Comparison of ENCODE assay signal across 16 mouse cellular contexts in the genomic region with DNA sequence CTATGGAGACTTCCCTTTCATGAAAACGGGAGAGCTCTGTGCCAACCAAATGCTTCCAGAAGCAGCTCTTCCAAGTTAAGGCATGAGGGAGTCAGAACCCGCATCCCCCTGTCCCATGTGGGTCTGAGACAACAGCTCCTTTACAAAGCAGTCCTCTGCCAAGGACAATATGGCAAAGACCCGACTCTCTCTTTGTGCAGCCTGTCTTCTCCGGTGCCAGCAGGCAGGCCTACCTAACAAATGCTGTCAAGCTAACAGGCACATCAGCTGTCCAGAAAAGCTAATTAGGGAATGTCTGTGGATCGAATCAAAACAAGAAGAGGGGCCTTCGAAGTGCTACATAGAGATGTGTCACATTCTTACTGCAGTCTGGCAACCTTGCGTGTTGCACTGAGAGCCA.
DNase-seq lines count a peak whose midpoint lies in the region; ATAC-seq lines count a peak whose summit lies in the region.
"Had no signal": no experiment of that assay in that cellular context is flagged by ENCODE, and none has a peak within 500 bp of the region (broad histone marks: within the 10 kb centered on the region; RNA-seq: fewer than 3 reads in every experiment).

No protein-coding gene starts in this region.

- H3K9me3 ChIP-seq in neural tube, embryonic 13.5 days = no peaks in the 10 kb centered on the region
- H3K9me3 ChIP-seq: lung, embryonic 15.5 days had no signal

- peaks cover 95% of the 10 kb centered on the region for H3K36me3 ChIP-seq in neural tube, embryonic 13.5 days

- H3K4me1 ChIP-seq in neural tube, embryonic 13.5 days (replicated peaks) = peaks cover 21% of the 10 kb centered on the region
- H3K4me1 ChIP-seq: lung, embryonic 15.5 days; megakaryocyte, embryonic 14.5 days had no signal

- H3K27me3 ChIP-seq in neural tube, embryonic 13.5 days = no peaks in the 10 kb centered on the region
- H3K27me3 ChIP-seq: lung, embryonic 15.5 days; megakaryocyte, embryonic 14.5 days; Patski had no signal

- WGBS in neural tube, embryonic 13.5 days = 78% methylated on average over 7 of the region's 7 CpGs

- H3K27ac ChIP-seq in neural tube, embryonic 13.5 days (replicated peaks) = 0 out of 2 replicates have a peak overlapping the region, but pooled peaks have one; percentile 23
- H3K27ac ChIP-seq: lung, embryonic 15.5 days; stomach, postnatal 0 days had no signal

- no peak overlapping the region for H3K4me3 ChIP-seq in neural tube, embryonic 13.5 days
- H3K4me3 ChIP-seq: erythroblast, embryonic 14.5 days; lung, embryonic 15.5 days; megakaryocyte, embryonic 14.5 days had no signal

- H3K4me2 ChIP-seq in neural tube, embryonic 13.5 days = no peak overlapping the region
- H3K4me2 ChIP-seq: lung, embryonic 15.5 days had no signal

- no peak overlapping the region for H3K9ac ChIP-seq in neural tube, embryonic 13.5 days
- H3K9ac ChIP-seq: lung, embryonic 15.5 days had no signal

- peak; percentile 71 to 78 for DNase-seq in cerebellum, postnatal 10 days
- no peak for DNase-seq in cerebellum, postnatal 36 days
- DNase-seq in neural tube, embryonic 10.5 days (ENCODE audit: extremely low spot score, low spot score) = no peak
- DNase-seq in layer of hippocampus, adult 9-10 months (ENCODE audit: low spot score) = peak; percentile 43
- DNase-seq in telencephalon, adult 2 months (ENCODE audit: low read depth, low spot score) = peak; percentile 24
- no peak for DNase-seq in liver
- DNase-seq in lung, postnatal 14 days = no peak
- DNase-seq: cerebellum, adult 9-10 months; heart, postnatal 36 days; kidney, adult 8-10 months had no signal

- no peak for ATAC-seq in neural tube, embryonic 13.5 days (ENCODE audit: low read depth)
- ATAC-seq: Patski had no signal

Comparison
In these comparisons a context has a peak if more than half of its experiments do, and no peak if none do; other contexts are left out.
1. DNase-seq: peak in cerebellum, postnatal 10 days (2 of 2), layer of hippocampus, adult 9-10 months (single experiment) and telencephalon, adult 2 months (single experiment); none in cerebellum, postnatal 36 days (0 of 2), neural tube, embryonic 10.5 days (single experiment), liver (single experiment) and lung, postnatal 14 days (single experiment).